Mouse (Mus musculus): ENCODE data around the gene Rpl21. TPM values are rescaled to one million over a fixed set of nuclear protein-coding genes. Genes with fewer than 3 reads are reported as not detected.
A peak's percentile ranks its signal among the peaks of the same experiment; 100 is the strongest.

Gene Rpl21
- total RNA-seq, 2 experiments from 2014 or later: 132 to 153 TPM

DNA sequence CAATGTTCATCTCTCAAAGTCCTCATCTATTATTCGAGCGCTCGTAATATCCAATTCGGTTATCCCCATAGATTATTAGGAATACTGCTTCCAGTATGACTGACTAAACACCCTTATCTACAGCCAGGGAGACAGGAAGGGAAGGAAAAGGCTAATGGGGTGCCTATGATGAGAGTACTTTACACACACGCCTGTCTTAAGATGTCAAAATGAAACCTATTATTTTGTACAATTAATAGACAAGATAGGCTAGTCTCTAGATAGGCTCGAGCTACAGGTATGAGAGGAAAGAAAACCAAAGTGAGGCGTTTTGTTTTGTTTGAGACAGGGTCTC lies 288 bp upstream of the Rpl21 start:
- DNase-seq: no peak
- intact Hi-C loops (cut with DNase I): loop anchor here (5.0 to 10.0 kb wide), 2 partner anchors 115 to 608 kb away; partner anchors contain the start of genes Gtf3a and Rnf6

DNA sequence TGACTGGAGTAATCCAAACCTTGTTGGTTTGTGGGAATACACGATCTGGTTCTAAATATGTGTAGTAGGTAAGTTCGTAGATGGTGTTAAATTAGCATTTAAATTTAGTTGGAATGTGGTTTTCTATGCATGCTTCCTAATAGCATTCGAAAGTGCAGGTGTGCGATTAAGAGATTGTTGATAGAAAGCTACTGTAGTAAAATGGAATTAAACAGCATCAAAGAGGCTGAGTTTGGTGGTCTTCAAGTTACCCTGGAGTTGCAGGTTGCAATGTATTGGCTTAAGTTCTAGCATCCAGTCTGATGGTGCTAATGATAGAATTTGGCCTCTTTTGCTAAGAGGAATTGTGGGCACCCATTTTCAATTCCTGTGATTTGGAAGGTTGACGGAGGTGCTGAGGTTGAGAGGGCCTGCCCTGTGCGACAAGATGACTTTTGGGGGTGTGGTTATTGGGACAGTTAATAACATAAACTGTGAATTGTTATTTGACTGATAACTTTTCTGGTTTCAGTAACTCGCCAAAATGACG lies 1.0 kb downstream of the Rpl21 start:
- DNase-seq: no peak
- intact Hi-C loops (cut with DNase I): loop anchor here (1.0 to 10.0 kb wide), 3 partner anchors 39 to 609 kb away; partner anchors contain the start of genes Gtf3a and Rnf6

DNA sequence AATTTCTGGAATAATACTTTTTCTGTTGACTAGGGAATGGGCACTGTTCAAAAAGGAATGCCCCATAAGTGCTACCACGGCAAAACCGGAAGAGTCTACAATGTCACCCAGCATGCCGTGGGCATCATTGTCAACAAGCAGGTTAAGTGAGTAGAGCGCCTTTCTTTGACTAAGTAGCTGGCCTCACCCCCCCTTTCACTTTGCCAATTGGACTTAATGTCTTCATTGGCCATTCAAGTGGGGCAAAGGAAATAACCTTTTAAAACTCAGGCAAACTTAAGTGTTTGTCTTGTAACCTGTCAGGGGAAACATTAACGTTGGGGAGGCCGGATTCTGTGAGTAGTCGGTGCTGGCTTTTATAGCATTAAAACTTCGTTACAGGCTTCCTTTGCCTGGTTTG lies 2.3 kb downstream of the Rpl21 start:
- no peak for DNase-seq
- intact Hi-C loops (cut with DNase I): loop anchor here (5.0 to 10.0 kb wide), 2 partner anchors 112 to 610 kb away; partner anchors contain the start of genes Gtf3a and Rnf6

GRCm38 (mm10) chr5:146837967-146838720 lies 5.5 kb downstream of the Rpl21 start:
- intact Hi-C loops (cut with DNase I): loop anchor here (10.0 kb wide), 1 partner anchor 613 kb away; the partner anchor contains the start of gene Rnf6
- DNase-seq: no peak

DNA sequence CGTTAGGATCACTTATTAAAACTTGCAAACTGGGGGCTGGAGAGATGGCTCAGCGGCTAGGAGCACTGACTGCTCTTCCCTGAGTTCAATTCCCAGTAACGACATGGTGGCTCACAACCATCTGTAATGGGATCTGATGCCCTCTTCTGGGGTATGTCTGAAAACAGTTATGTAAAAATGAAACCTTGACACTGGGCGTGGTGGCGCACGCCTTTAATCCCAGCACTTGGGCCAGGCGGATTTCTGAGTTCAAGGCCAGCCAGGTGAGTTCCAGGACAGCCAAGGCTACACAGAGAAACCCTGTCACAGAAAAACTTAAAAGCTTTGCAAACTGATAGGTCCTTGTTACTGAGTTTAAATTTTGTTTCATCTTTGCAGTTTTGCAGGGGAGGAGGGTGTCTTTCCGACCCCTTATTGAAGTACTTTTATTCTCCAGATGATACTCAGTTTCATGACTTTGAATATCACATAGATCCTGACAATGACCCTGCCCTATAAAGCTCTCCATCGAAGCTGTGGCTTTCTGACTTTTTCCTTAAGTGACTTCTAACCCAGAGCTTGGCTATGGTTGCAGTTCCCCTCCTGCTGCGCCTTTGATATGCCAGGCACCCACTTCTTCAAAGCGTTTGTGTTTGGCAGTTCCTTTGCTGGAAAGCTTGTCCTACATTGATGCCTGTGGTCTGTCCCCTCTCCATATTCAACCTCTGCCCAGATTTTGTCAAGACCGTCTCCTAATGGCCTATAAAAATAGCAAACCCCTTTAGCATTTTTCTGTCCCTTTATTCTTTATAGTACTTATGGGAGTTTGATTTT lies 6.4 kb downstream of the Rpl21 start:
- intact Hi-C loops (cut with DNase I): loop anchor here (10.0 kb wide), 1 partner anchor 614 kb away; the partner anchor contains the start of gene Rnf6
- DNase-seq: no peak

DNA sequence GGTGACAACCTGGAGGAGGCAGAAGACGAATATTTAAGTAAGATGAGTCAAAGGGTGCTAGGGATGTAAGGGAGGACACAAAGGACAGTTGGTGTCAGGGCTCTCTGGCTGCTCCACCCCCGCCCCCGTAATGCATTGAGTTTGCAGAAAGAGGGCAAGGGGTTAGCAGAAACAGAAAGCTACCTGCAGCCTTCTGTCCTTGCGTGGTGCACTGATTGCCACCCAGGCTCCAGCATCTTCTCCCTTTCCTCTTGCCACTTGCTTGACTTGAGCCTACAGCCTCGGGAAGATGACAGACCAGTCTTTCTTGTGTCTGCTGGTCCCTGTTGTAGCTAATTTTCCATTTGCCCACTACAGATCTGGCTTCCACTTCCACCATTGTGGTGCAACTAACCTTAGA lies 7.1 kb downstream of the Rpl21 start:
- no peak for DNase-seq
- intact Hi-C loops (cut with DNase I): loop anchor here (10.0 kb wide), 2 partner anchors 235 to 615 kb away; partner anchors contain the start of genes Lnx2, Polr1d and Rnf6

GRCm38 (mm10) chr5:146840422-146840821 lies 7.7 kb downstream of the Rpl21 start:
- intact Hi-C loops (cut with DNase I): loop anchor here (10.0 kb wide), 1 partner anchor 234 kb away; the partner anchor contains the start of genes Lnx2 and Polr1d
- DNase-seq: no peak

GRCm38 (mm10) chr5:146841301-146841700 lies 8.6 kb downstream of the Rpl21 start:
- DNase-seq: no peak
- intact Hi-C loops (cut with DNase I): loop anchor here (10.0 kb wide), 1 partner anchor 234 kb away; the partner anchor contains the start of genes Lnx2 and Polr1d

DNA sequence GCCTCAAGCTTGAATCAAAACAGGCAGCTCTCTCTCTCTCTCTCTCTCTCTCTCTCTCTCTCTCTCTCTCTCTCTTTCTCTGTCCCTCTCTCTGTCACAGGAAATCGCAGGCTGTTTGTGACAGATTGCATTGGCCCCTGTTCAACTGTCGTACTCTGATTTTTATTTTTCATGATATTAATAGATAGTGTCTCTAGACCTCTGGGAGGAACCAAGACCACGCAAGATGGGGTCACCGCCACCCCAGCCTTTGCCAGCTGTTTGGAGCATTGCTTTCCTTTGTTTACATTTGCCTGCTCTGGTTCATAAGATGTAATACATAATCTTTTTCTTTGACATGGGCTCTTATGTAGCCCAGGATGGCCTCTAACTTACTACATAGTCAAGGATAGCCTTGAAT lies 9.3 kb downstream of the Rpl21 start:
- DNase-seq: no peak
- intact Hi-C loops (cut with DNase I): loop anchor here (10.0 kb wide), 1 partner anchor 233 kb away; the partner anchor contains the start of genes Lnx2 and Polr1d

DNA sequence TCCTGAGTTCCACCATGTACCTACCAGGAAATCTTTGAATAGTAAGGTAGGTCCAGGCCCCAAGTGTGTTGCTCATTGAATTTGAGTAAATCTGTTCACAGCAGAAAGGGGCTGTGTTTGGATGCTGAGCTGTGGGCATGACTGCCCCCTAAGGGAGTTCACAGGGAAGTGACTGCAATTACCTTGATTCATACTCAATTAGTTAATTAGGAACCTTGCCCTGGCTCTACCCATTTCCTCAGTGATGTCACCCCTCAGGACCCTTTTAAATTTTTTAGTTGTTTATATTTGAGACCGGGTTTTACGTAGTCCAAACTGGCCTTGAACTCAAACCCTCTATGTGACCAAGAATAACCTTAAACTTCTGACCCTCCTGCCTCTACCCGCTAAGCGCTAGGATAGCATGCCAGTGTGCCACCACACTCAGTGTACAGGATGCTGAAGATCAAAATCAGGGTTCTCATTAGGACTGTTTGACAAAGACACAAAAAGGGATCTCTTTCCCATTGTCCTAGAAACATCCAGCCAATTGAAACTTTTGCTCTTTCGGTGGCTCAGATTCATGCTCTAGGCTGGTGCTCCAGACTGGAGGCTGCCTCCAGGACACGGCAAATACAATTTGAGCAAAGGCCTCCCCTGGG lies 11.7 kb downstream of the Rpl21 start:
- no peak for DNase-seq
- intact Hi-C loops (cut with DNase I): loop anchor here (2.0 to 10.0 kb wide), 2 partner anchors 60 to 230 kb away; partner anchors contain the start of genes Lnx2 and Polr1d

GRCm38 (mm10) chr5:146844945-146845365 lies 12.3 kb downstream of the Rpl21 start, which contains the start of gene Rasl11a:
Gene Rasl11a (plus strand): TSS chr5:146845071.
- intact Hi-C loops (cut with DNase I): loop anchor here (2.0 to 10.0 kb wide), 2 partner anchors 60 to 230 kb away; partner anchors contain the start of genes Lnx2 and Polr1d
- peak; percentile 87 for DNase-seq

GRCm38 (mm10) chr5:146846489-146846888 lies 13.8 kb downstream of the Rpl21 start:
- intact Hi-C loops (cut with DNase I): loop anchor here (10.0 kb wide), 1 partner anchor 228 kb away; the partner anchor contains the start of genes Lnx2 and Polr1d
- DNase-seq: no peak

DNA sequence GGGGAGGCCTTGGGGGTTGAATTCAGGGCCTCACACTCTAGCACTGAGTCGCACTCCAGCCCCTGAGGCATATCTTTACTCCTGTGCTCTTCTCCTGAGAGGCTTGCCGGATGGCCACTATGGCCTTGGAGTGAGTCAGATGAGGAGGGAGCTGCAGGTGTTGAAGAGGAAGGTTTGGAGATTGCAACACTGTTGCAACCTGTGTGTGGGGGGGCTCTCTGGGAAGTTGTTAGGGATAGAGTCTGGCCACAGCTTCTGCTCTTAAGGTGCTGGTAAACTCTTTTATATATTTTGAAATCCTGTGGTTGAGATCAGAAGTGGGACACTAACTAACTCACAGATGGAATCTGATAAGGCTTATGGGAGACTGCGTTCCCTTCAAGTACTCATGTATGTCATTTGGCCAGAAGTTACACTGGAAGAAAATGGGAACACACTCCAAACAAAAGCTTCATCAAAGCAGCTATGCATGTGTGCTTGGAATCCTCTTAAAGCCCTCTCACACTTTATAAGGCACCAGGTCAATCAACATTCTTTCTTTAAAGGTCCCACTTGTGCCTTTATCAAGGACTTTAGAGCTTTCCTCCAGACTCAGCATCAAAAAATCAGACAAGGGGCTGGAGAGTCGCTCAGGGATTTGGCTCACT lies 16.4 kb downstream of the Rpl21 start:
- intact Hi-C loops (cut with DNase I): loop anchor here (10.0 kb wide), 1 partner anchor 226 kb away; the partner anchor contains the start of genes Lnx2 and Polr1d
- no peak for DNase-seq

GRCm38 (mm10) chr5:146856106-146856505 lies 23.4 kb downstream of the Rpl21 start:
- no peak for DNase-seq
- intact Hi-C loops (cut with DNase I): no loop called here

DNA sequence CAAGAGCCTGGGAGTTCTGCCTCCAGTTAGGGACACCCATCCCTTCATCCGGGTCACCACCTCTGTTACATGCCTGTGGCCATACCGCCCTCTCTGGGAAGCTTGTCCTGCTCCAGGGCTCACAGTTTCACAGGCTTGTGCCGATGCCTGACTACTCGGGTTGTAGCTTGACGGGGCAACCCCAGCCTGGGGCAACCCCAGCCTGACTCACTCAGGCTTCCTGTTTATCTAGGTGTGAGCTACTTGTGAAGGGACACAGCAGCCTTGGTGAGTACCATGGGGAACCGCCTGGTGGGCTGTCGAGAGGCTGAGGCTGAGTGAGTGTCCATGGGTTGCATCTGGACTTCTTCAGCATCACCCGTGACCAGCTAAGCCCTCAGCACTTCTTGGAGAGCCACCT lies 24.9 kb downstream of the Rpl21 start:
- intact Hi-C loops (cut with DNase I): no loop called here
- DNase-seq: no peak

DNA sequence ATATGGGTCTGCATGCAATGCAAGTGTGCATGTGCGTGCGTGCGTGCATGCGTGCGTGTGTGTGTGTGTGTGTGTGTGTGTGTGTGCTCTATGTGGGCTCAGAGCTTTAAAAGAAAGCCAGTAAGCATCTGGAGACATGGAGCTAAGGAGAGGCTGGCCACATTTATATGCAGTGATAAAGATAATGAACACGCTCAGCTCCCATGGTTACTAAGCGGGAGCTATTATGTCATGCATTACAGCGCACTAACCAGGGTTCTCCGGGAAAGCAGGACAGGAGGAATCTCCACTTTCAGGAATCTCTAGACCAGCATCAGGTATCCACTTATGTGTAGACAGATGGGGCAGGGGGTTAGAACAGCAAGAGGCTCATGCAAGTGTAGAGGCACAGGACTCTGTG lies 26.1 kb downstream of the Rpl21 start:
- intact Hi-C loops (cut with DNase I): no loop called here
- DNase-seq: no peak

GRCm38 (mm10) chr5:146859246-146859645 lies 26.6 kb downstream of the Rpl21 start:
- intact Hi-C loops (cut with DNase I): no loop called here
- DNase-seq: no peak

GRCm38 (mm10) chr5:146860222-146860998 lies 27.7 kb downstream of the Rpl21 start:
- no peak for DNase-seq
- intact Hi-C loops (cut with DNase I): no loop called here

- intact Hi-C loops (cut with DNase I): no loop called here
- DNase-seq: no peak
Observed at GRCm38 (mm10) chr5:146861588-146861987, 28.9 kb downstream of the Rpl21 start.
